Mouse (Mus musculus): ENCODE data around the gene Traf3ip3. TPM values are rescaled to one million over a fixed set of nuclear protein-coding genes. Genes with fewer than 3 reads are reported as not detected.

Gene Traf3ip3
- polyA plus RNA-seq (2014; fragmentation: Illumina TruSeq; extraction: RNeasy Lipid Tissue Mini Kit (QIAGEN cat#74804)), result 0.26 TPM

GRCm38 (mm10) chr1:193201383-193201778, at the start of gene Traf3ip3:
Gene Traf3ip3 (minus strand): TSS chr1:193201703.

GRCm38 (mm10) chr1:193207503-193207902, 6.0 kb upstream of the Traf3ip3 start, which contains the start of gene Lamb3:
Gene Lamb3 (plus strand): TSS chr1:193207699.

GRCm38 (mm10) chr1:193167746-193168145, 33.8 kb downstream of the Traf3ip3 start, which contains the start of gene A130010J15Rik:
Gene A130010J15Rik (plus strand): TSS chr1:193168046.

GRCm38 (mm10) chr1:193152872-193153271, 48.6 kb downstream of the Traf3ip3 start, which contains the start of gene Irf6:
Gene Irf6 (plus strand): TSS chr1:193153111.

GRCm38 (mm10) chr1:193129786-193130455, 71.6 kb downstream of the Traf3ip3 start, which contains the start of gene Diexf:
Gene Diexf (minus strand): TSS chr1:193130272.

Other genes with a start within 250 kb of the Traf3ip3 start
- 21.7 TPM for gene Syt14, start 165.9 kb downstream of the Traf3ip3 start, polyA plus RNA-seq (2014; fragmentation: Illumina TruSeq; extraction: RNeasy Lipid Tissue Mini Kit (QIAGEN cat#74804))
- 31.1 TPM for gene Diexf, start 71.4 kb downstream of the Traf3ip3 start, polyA plus RNA-seq (2014; fragmentation: Illumina TruSeq; extraction: RNeasy Lipid Tissue Mini Kit (QIAGEN cat#74804))
- gene Irf6, start 48.6 kb downstream of the Traf3ip3 start, polyA plus RNA-seq (2014; fragmentation: Illumina TruSeq; extraction: RNeasy Lipid Tissue Mini Kit (QIAGEN cat#74804)), result 22.8 TPM
- 11.9 TPM for gene A130010J15Rik, start 33.7 kb downstream of the Traf3ip3 start, polyA plus RNA-seq (2014; fragmentation: Illumina TruSeq; extraction: RNeasy Lipid Tissue Mini Kit (QIAGEN cat#74804))
- not detected for gene Lamb3, start 6.0 kb upstream of the Traf3ip3 start, polyA plus RNA-seq (2014; fragmentation: Illumina TruSeq; extraction: RNeasy Lipid Tissue Mini Kit (QIAGEN cat#74804))
- 9.9 TPM for gene Hsd11b1, start 62.4 kb upstream of the Traf3ip3 start, polyA plus RNA-seq (2014; fragmentation: Illumina TruSeq; extraction: RNeasy Lipid Tissue Mini Kit (QIAGEN cat#74804))
- not detected for gene G0s2, start 71.5 kb upstream of the Traf3ip3 start, polyA plus RNA-seq (2014; fragmentation: Illumina TruSeq; extraction: RNeasy Lipid Tissue Mini Kit (QIAGEN cat#74804))
- gene Camk1g, start 168.6 kb upstream of the Traf3ip3 start, polyA plus RNA-seq (2014; fragmentation: Illumina TruSeq; extraction: RNeasy Lipid Tissue Mini Kit (QIAGEN cat#74804)), result 0.31 TPM

All from ovary, adult 10 weeks (tissue).